Mouse (Mus musculus): ENCODE data around the gene Stat2. TPM values are rescaled to one million over a fixed set of nuclear protein-coding genes. Genes with fewer than 3 reads are reported as not detected.
A peak's percentile ranks its signal among the peaks of the same experiment; 100 is the strongest.

The Stat2 gene
- polyA plus RNA-seq, 1 experiment from 2014 or later: 17.1 TPM

GRCm38 (mm10) chr10:128336195-128336594 lies 65.8 kb downstream of the Stat2 start:
- Histone ChIP-seq H3K4me2 (replicated peaks) (no peak overlapping the region), H3K9me3 (no peaks in the 10 kb centered on the region), H3K4me1 (peaks cover 24% of the 10 kb centered on the region), H3K27me3 (no peaks in the 10 kb centered on the region), H3K9ac (replicated peaks) (no peak overlapping the region), H3K4me3 (no peak overlapping the region), H3K36me3 (peaks cover 3% of the 10 kb centered on the region; the same call in 1 of the 2 replicates), H3K27ac (replicated peaks) (no peak overlapping the region)
- ATAC-seq (replicated peaks): no peak
- WGBS: 96% methylated on average over 3 of the region's 3 CpGs

GRCm38 (mm10) chr10:128336597-128336996 lies 66.2 kb downstream of the Stat2 start:
- H3K27ac ChIP-seq (replicated peaks): no peak overlapping the region
- peak overlapping the region; percentile 82; the same call in 1 of the 2 replicates for H3K4me3 ChIP-seq
- no peak for ATAC-seq (replicated peaks)
- H3K4me2 ChIP-seq (replicated peaks): peak overlapping the region; percentile 59; the same call in 1 of the 2 replicates
- H3K36me3 ChIP-seq: peaks cover 4% of the 10 kb centered on the region; the same call in 1 of the 2 replicates
- no peak overlapping the region for H3K9ac ChIP-seq (replicated peaks)
- H3K9me3 ChIP-seq: no peaks in the 10 kb centered on the region
- H3K27me3 ChIP-seq: no peaks in the 10 kb centered on the region
- 91% methylated on average over 3 of the region's 3 CpGs for WGBS
- H3K4me1 ChIP-seq: peaks cover 24% of the 10 kb centered on the region

DNA sequence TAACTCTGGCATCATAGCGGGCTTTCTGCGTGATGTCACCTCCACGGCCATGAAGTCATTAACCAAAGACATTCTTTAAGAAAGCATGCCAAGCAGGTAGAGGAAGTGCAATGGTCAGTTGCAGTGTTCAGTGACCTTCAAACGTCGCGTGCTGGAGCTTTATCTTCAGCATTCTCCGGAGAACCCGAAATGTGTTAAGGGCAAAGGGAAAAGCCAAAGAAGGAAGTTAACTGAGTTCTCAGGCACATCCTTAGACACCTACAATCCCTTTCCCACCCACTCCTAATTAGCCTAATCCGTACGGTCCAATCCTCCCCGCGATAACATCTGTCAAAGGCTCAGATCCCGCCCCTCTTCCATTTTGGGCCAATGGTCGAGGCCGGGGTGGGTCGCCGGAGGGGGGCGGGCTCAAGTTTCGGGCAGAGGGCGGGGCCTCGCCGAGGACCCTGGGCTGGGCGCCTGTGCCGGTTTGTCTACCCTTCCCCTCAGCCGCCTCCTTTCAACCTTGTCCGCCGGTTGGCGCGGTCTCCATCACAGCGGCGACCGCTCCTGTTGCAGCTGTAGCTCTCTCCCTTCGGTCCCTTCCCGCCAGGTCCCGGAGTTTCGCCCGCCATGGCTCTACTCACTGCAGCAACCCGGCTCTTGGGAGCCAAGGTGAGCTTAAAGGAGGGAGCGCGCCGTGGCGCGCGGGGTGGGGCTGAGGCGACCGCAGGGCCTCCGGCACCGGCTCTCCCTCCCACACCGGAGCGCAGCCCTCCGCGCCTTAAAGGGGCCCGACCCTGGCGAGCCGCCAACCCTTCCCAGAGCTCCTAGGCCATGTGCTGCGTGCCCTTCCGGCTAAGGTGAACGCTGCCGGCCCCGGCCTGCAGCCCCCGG lies 67.2 kb downstream of the Stat2 start, which contains the start of gene Cs:
Gene Cs, plus strand, starts transcription at position 429 of the 876 bp plus-strand sequence.
- peak; percentile 98 for ATAC-seq (replicated peaks)
- peak within 1 kb of the TSS; percentile 82 for H3K4me3 ChIP-seq

DNA sequence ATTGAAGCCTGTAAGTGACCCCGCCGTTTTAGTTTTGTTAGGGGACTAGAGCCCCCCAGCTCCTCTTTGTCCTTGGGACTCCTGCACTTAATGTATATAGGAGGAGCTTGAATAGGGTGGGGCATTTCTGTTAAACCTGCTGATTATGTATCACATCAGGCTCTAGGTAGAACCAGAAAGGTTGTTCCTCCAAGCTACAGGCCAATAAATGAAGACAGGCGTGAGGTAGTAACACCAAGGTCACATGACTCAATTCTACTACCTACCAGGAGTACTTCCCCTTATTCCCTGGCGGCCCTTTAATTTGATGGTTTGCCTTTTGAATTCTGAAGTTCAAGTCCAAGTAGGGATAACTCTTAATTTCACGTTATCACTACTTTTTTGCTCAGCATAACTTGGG lies 68.1 kb downstream of the Stat2 start:
- Histone ChIP-seq H3K36me3 (peaks cover 4% of the 10 kb centered on the region; the same call in 1 of the 2 replicates), H3K4me1 (peaks cover 26% of the 10 kb centered on the region), H3K27ac (replicated peaks) (peak overlapping the region; percentile 88; the same call in 1 of the 2 replicates), H3K9ac (replicated peaks) (peak overlapping the region; percentile 85), H3K4me3 (peak overlapping the region; percentile 82), H3K27me3 (no peaks in the 10 kb centered on the region), H3K9me3 (no peaks in the 10 kb centered on the region), H3K4me2 (replicated peaks) (peak overlapping the region; percentile 74)
- 16% methylated on average over 5 of the region's 5 CpGs for whole genome bisulfite sequencing
- ATAC-seq (replicated peaks): no peak; the same call in 1 of the 2 replicates

More for the DNA sequence above, 67.2 kb downstream of the Stat2 start, which contains the start of gene Cs:
- Histone ChIP-seq H3K4me1 (peaks cover 24% of the 10 kb centered on the region), H3K36me3 (peaks cover 4% of the 10 kb centered on the region; the same call in 1 of the 2 replicates), H3K27me3 (no peaks in the 10 kb centered on the region), H3K27ac (replicated peaks) (peak within 1 kb of the TSS; percentile 88), H3K9me3 (no peaks in the 10 kb centered on the region), H3K9ac (replicated peaks) (peak within 1 kb of the TSS; percentile 85), H3K4me2 (replicated peaks) (peak within 1 kb of the TSS; percentile 74)
- under 1% methylated on average over 60 of the region's 61 CpGs for WGBS

- no peak for ATAC-seq (replicated peaks)
- Histone ChIP-seq H3K4me2 (replicated peaks) (peak overlapping the region; percentile 74), H3K36me3 (peaks cover 4% of the 10 kb centered on the region; the same call in 1 of the 2 replicates), H3K9ac (replicated peaks) (0 out of 2 replicates have a peak overlapping the region, but pooled peaks have one; percentile 85), H3K4me1 (peaks cover 27% of the 10 kb centered on the region), H3K4me3 (peak overlapping the region; percentile 82; the same call in 1 of the 2 replicates), H3K9me3 (no peaks in the 10 kb centered on the region), H3K27me3 (no peaks in the 10 kb centered on the region), H3K27ac (replicated peaks) (no peak overlapping the region)
- WGBS: 81% methylated on average over 2 of the region's 2 CpGs
Observed at GRCm38 (mm10) chr10:128338948-128339347, 68.6 kb downstream of the Stat2 start.

GRCm38 (mm10) chr10:128340257-128340656 lies 69.9 kb downstream of the Stat2 start:
- H3K9me3 ChIP-seq: no peaks in the 10 kb centered on the region
- peaks cover 35% of the 10 kb centered on the region for H3K4me1 ChIP-seq
- WGBS: 77% methylated on average over 2 of the region's 2 CpGs
- ATAC-seq (replicated peaks): no peak
- H3K4me3 ChIP-seq: no peak overlapping the region
- peaks cover 4% of the 10 kb centered on the region; the same call in 1 of the 2 replicates for H3K36me3 ChIP-seq
- H3K27me3 ChIP-seq: no peaks in the 10 kb centered on the region
- no peak overlapping the region for H3K4me2 ChIP-seq (replicated peaks)
- H3K9ac ChIP-seq (replicated peaks): no peak overlapping the region
- no peak overlapping the region for H3K27ac ChIP-seq (replicated peaks)

Other genes starting within 250 kb of the Stat2 start
- 599 and 612 TPM in 2 replicates for gene Naca, start 235.0 kb upstream of the Stat2 start, polyA plus RNA-seq (2015; fragmentation: Nextera tagmentation; extraction: Ambion mirVana)
- gene Ptges3, start 211.6 kb upstream of the Stat2 start, polyA plus RNA-seq (2015; fragmentation: Nextera tagmentation; extraction: Ambion mirVana): 430 and 444 TPM in 2 replicates
- gene Atp5b, start 187.3 kb upstream of the Stat2 start, polyA plus RNA-seq (2015; fragmentation: Nextera tagmentation; extraction: Ambion mirVana): 2,026 and 2,088 TPM in 2 replicates
- gene Baz2a, start 179.0 kb upstream of the Stat2 start, polyA plus RNA-seq (2015; fragmentation: Nextera tagmentation; extraction: Ambion mirVana): 9.1 and 9.8 TPM in 2 replicates
- 7.9 and 9.0 TPM in 2 replicates for gene Rbms2, start 90.3 kb upstream of the Stat2 start, polyA plus RNA-seq (2015; fragmentation: Nextera tagmentation; extraction: Ambion mirVana)
- gene Gls2, start 76.1 kb upstream of the Stat2 start, polyA plus RNA-seq (2015; fragmentation: Nextera tagmentation; extraction: Ambion mirVana): 0.57 and 0.64 TPM in 2 replicates
- 19.1 and 19.8 TPM in 2 replicates for gene Spryd4, start 58.8 kb upstream of the Stat2 start, polyA plus RNA-seq (2015; fragmentation: Nextera tagmentation; extraction: Ambion mirVana)
- 0.19 TPM in 1 of 2 replicates, not detected in the other for gene Mip, start 44.7 kb upstream of the Stat2 start, polyA plus RNA-seq (2015; fragmentation: Nextera tagmentation; extraction: Ambion mirVana)
- gene Timeless, start 38.5 kb upstream of the Stat2 start, polyA plus RNA-seq (2015; fragmentation: Nextera tagmentation; extraction: Ambion mirVana): 32.0 and 35.8 TPM in 2 replicates
- gene Apon, start 16.5 kb upstream of the Stat2 start, polyA plus RNA-seq (2015; fragmentation: Nextera tagmentation; extraction: Ambion mirVana): 0.19 TPM in 1 of 2 replicates, not detected in the other
- gene Apof, start 1.9 kb upstream of the Stat2 start, polyA plus RNA-seq (2015; fragmentation: Nextera tagmentation; extraction: Ambion mirVana): not detected in 2 replicates
- 0.11 TPM in 1 of 2 replicates, not detected in the other for gene Il23a, start 28.2 kb downstream of the Stat2 start, polyA plus RNA-seq (2015; fragmentation: Nextera tagmentation; extraction: Ambion mirVana)
- gene Pan2, start 32.8 kb downstream of the Stat2 start, polyA plus RNA-seq (2015; fragmentation: Nextera tagmentation; extraction: Ambion mirVana): 27.6 and 30.9 TPM in 2 replicates
- 208 and 216 TPM in 2 replicates for gene Cnpy2, start 51.9 kb downstream of the Stat2 start, polyA plus RNA-seq (2015; fragmentation: Nextera tagmentation; extraction: Ambion mirVana)
- gene Cs, start 67.2 kb downstream of the Stat2 start, polyA plus RNA-seq (2015; fragmentation: Nextera tagmentation; extraction: Ambion mirVana): 233 and 237 TPM in 2 replicates
- 33.7 and 35.7 TPM in 2 replicates for gene Coq10a, start 98.4 kb downstream of the Stat2 start, polyA plus RNA-seq (2015; fragmentation: Nextera tagmentation; extraction: Ambion mirVana)
- 13.0 and 13.4 TPM in 2 replicates for gene Ankrd52, start 106.6 kb downstream of the Stat2 start, polyA plus RNA-seq (2015; fragmentation: Nextera tagmentation; extraction: Ambion mirVana)
- 0.09 and 0.24 TPM in 2 replicates for gene Slc39a5, start 130.7 kb downstream of the Stat2 start, polyA plus RNA-seq (2015; fragmentation: Nextera tagmentation; extraction: Ambion mirVana)
- gene Nabp2, start 140.9 kb downstream of the Stat2 start, polyA plus RNA-seq (2015; fragmentation: Nextera tagmentation; extraction: Ambion mirVana): 137 and 139 TPM in 2 replicates
- 104 and 110 TPM in 2 replicates for gene Rnf41, start 141.1 kb downstream of the Stat2 start, polyA plus RNA-seq (2015; fragmentation: Nextera tagmentation; extraction: Ambion mirVana)
- 201 and 202 TPM in 2 replicates for gene Smarcc2, start 188.7 kb downstream of the Stat2 start, polyA plus RNA-seq (2015; fragmentation: Nextera tagmentation; extraction: Ambion mirVana)
- 682 and 697 TPM in 2 replicates for gene Myl6, start 223.6 kb downstream of the Stat2 start, polyA plus RNA-seq (2015; fragmentation: Nextera tagmentation; extraction: Ambion mirVana)
- gene Myl6b, start 228.1 kb downstream of the Stat2 start, polyA plus RNA-seq (2015; fragmentation: Nextera tagmentation; extraction: Ambion mirVana): 4.7 and 5.6 TPM in 2 replicates

All from forebrain, embryonic 15.5 days (tissue).